Mouse (Mus musculus): ENCODE results near the gene Gm4792.

Gene Gm4792

GRCm38 (mm10) chr10:94298471-94298870, at the start of gene Gm4792:
Gm4792 (minus strand) TSS chr10:94298703.
- no peak for DNase-seq (ENCODE audit: low spot score)

- no peak for DNase-seq (ENCODE audit: low spot score)
Measured at GRCm38 (mm10) chr10:94347959-94348358, 49.5 kb upstream of the Gm4792 start.

- DNase-seq (ENCODE audit: low spot score): no peak
Measured at GRCm38 (mm10) chr10:94347296-94347695, 48.8 kb upstream of the Gm4792 start.

GRCm38 (mm10) chr10:94346596-94346995, 48.1 kb upstream of the Gm4792 start:
- DNase-seq (ENCODE audit: low spot score): no peak

- no peak for DNase-seq (ENCODE audit: low spot score)
Measured at GRCm38 (mm10) chr10:94345509-94346252, 47.2 kb upstream of the Gm4792 start.

GRCm38 (mm10) chr10:94344631-94345417, 46.3 kb upstream of the Gm4792 start:
- peak; percentile 7 for DNase-seq (ENCODE audit: low spot score)

- DNase-seq (ENCODE audit: low spot score): no peak
Measured at GRCm38 (mm10) chr10:94343581-94343980, 45.1 kb upstream of the Gm4792 start.

- DNase-seq (ENCODE audit: low spot score): no peak
Measured at GRCm38 (mm10) chr10:94342256-94342655, 43.8 kb upstream of the Gm4792 start.

- no peak for DNase-seq (ENCODE audit: low spot score)
Measured at GRCm38 (mm10) chr10:94341501-94341900, 43.0 kb upstream of the Gm4792 start.

- no peak for DNase-seq (ENCODE audit: low spot score)
Measured at GRCm38 (mm10) chr10:94336071-94336470, 37.6 kb upstream of the Gm4792 start.

GRCm38 (mm10) chr10:94335047-94335446, 36.5 kb upstream of the Gm4792 start:
- DNase-seq (ENCODE audit: low spot score): no peak

- no peak for DNase-seq (ENCODE audit: low spot score)
Measured at GRCm38 (mm10) chr10:94333328-94333727, 34.8 kb upstream of the Gm4792 start.

- no peak for DNase-seq (ENCODE audit: low spot score)
Measured at GRCm38 (mm10) chr10:94332358-94333137, 34.0 kb upstream of the Gm4792 start.

GRCm38 (mm10) chr10:94329962-94330361, 31.5 kb upstream of the Gm4792 start:
- no peak for DNase-seq (ENCODE audit: low spot score)

GRCm38 (mm10) chr10:94318574-94318973, 20.1 kb upstream of the Gm4792 start:
- DNase-seq (ENCODE audit: low spot score): no peak

GRCm38 (mm10) chr10:94313146-94313545, 14.6 kb upstream of the Gm4792 start:
- no peak for DNase-seq (ENCODE audit: low spot score)

GRCm38 (mm10) chr10:94312007-94312715, 13.7 kb upstream of the Gm4792 start:
- peak; percentile 35 for DNase-seq (ENCODE audit: low spot score)

- DNase-seq (ENCODE audit: low spot score): peak; percentile 42
Measured at GRCm38 (mm10) chr10:94311511-94312006, 13.1 kb upstream of the Gm4792 start, which contains the start of gene Tmcc3. Tmcc3 (plus strand) TSS chr10:94311949.

GRCm38 (mm10) chr10:94310499-94311267, 12.2 kb upstream of the Gm4792 start:
- no peak for DNase-seq (ENCODE audit: low spot score)

GRCm38 (mm10) chr10:94305526-94305925, 7.0 kb upstream of the Gm4792 start:
- peak; percentile 80 for DNase-seq (ENCODE audit: low spot score)

All from embryo, embryonic 10 days (tissue).